Mouse (Mus musculus): ENCODE measurements around the gene Gm9913. TPM values are rescaled to one million over a fixed set of nuclear protein-coding genes. Genes with fewer than 3 reads are reported as not detected.

Gm9913 gene
- polyA plus RNA-seq, 1 experiment from 2014 or later: 0.36 TPM

GRCm38 (mm10) chr2:125474690-125475089, 30.2 kb upstream of the Gm9913 start:
- no peak overlapping the region for H3K27ac ChIP-seq (replicated peaks in 1 of 2; ENCODE audit: control insufficient read depth in 1 of 2, insufficient read depth in 1 of 2, low read depth in 2 of 2, low read length in 2 of 2)
- H3K36me3 ChIP-seq (ENCODE audit: control insufficient read depth, insufficient read depth, low read length): peaks cover 7% of the 10 kb centered on the region; the same call in 1 of the 2 replicates
- 69% methylated on average over 5 of the region's 5 CpGs for WGBS
- no peaks in the 10 kb centered on the region for H3K27me3 ChIP-seq (ENCODE audit: control insufficient read depth, insufficient read depth, low read length)
- H3K9me3 ChIP-seq (ENCODE audit: control insufficient read depth, low read length): no peaks in the 10 kb centered on the region
- H3K4me3 ChIP-seq (ENCODE audit: control insufficient read depth in 1 of 2, insufficient read depth in 1 of 2, low read depth in 1 of 2, low read length in 2 of 2): no peak overlapping the region
- no peak overlapping the region for H3K9ac ChIP-seq (ENCODE audit: low read length)
- no peak for ATAC-seq (ENCODE audit: insufficient number of reproducible peaks, insufficient read depth, low FRiP score, low read depth)
- peaks cover 17 to 50% of the 10 kb centered on the region in 2 experiments for H3K4me1 ChIP-seq (ENCODE audit: control insufficient read depth in 2 of 2, insufficient read depth in 2 of 2, low read length in 2 of 2)
- H3K4me2 ChIP-seq (ENCODE audit: low read length): no peak overlapping the region

- Histone ChIP-seq H3K9ac (ENCODE audit: low read length) (no peak overlapping the region), H3K4me2 (ENCODE audit: low read length) (no peak overlapping the region), H3K4me3 (ENCODE audit: control insufficient read depth in 1 of 2, insufficient read depth in 1 of 2, low read depth in 1 of 2, low read length in 2 of 2) (no peak overlapping the region), H3K27me3 (ENCODE audit: control insufficient read depth, insufficient read depth, low read length) (no peaks in the 10 kb centered on the region), H3K36me3 (ENCODE audit: control insufficient read depth, insufficient read depth, low read length) (peaks cover 7% of the 10 kb centered on the region; the same call in 1 of the 2 replicates), H3K9me3 (ENCODE audit: control insufficient read depth, low read length) (no peaks in the 10 kb centered on the region), H3K27ac (replicated peaks in 1 of 2; ENCODE audit: control insufficient read depth in 1 of 2, insufficient read depth in 1 of 2, low read depth in 2 of 2, low read length in 2 of 2) (peak overlapping the region; percentile 22 to 25; a peak in 2 of 4 replicates), H3K4me1 (ENCODE audit: control insufficient read depth in 2 of 2, insufficient read depth in 2 of 2, low read length in 2 of 2) (peaks cover 16 to 46% of the 10 kb centered on the region in 2 experiments)
- 37% methylated on average over 3 of the region's 3 CpGs for WGBS
- no peak for ATAC-seq (ENCODE audit: insufficient number of reproducible peaks, insufficient read depth, low FRiP score, low read depth)
Observed at GRCm38 (mm10) chr2:125476231-125476630, 28.7 kb upstream of the Gm9913 start.

GRCm38 (mm10) chr2:125477367-125477766, 27.5 kb upstream of the Gm9913 start:
- Histone ChIP-seq H3K9me3 (ENCODE audit: control insufficient read depth, low read length) (no peaks in the 10 kb centered on the region), H3K4me2 (ENCODE audit: low read length) (no peak overlapping the region), H3K4me3 (ENCODE audit: control insufficient read depth in 1 of 2, insufficient read depth in 1 of 2, low read depth in 1 of 2, low read length in 2 of 2) (no peak overlapping the region), H3K4me1 (ENCODE audit: control insufficient read depth in 2 of 2, insufficient read depth in 2 of 2, low read length in 2 of 2) (peaks cover 12 to 43% of the 10 kb centered on the region in 2 experiments), H3K36me3 (ENCODE audit: control insufficient read depth, insufficient read depth, low read length) (peaks cover 7% of the 10 kb centered on the region; the same call in 1 of the 2 replicates), H3K27ac (replicated peaks in 1 of 2; ENCODE audit: control insufficient read depth in 1 of 2, insufficient read depth in 1 of 2, low read depth in 2 of 2, low read length in 2 of 2) (no peak overlapping the region; a peak in 1 of 4 replicates), H3K9ac (ENCODE audit: low read length) (no peak overlapping the region), H3K27me3 (ENCODE audit: control insufficient read depth, insufficient read depth, low read length) (no peaks in the 10 kb centered on the region)
- WGBS: 58% methylated on average over 3 of the region's 3 CpGs
- ATAC-seq (ENCODE audit: insufficient number of reproducible peaks, insufficient read depth, low FRiP score, low read depth): no peak

GRCm38 (mm10) chr2:125478705-125479104, 26.2 kb upstream of the Gm9913 start:
- Histone ChIP-seq H3K4me1 (ENCODE audit: control insufficient read depth in 2 of 2, insufficient read depth in 2 of 2, low read length in 2 of 2) (peaks cover 9 to 37% of the 10 kb centered on the region in 2 experiments), H3K9ac (ENCODE audit: low read length) (no peak overlapping the region), H3K27ac (replicated peaks in 1 of 2; ENCODE audit: control insufficient read depth in 1 of 2, insufficient read depth in 1 of 2, low read depth in 2 of 2, low read length in 2 of 2) (no peak overlapping the region), H3K27me3 (ENCODE audit: control insufficient read depth, insufficient read depth, low read length) (no peaks in the 10 kb centered on the region), H3K9me3 (ENCODE audit: control insufficient read depth, low read length) (no peaks in the 10 kb centered on the region), H3K36me3 (ENCODE audit: control insufficient read depth, insufficient read depth, low read length) (peaks cover 7% of the 10 kb centered on the region; the same call in 1 of the 2 replicates), H3K4me2 (ENCODE audit: low read length) (no peak overlapping the region), H3K4me3 (ENCODE audit: control insufficient read depth in 1 of 2, insufficient read depth in 1 of 2, low read depth in 1 of 2, low read length in 2 of 2) (no peak overlapping the region)
- ATAC-seq (ENCODE audit: insufficient number of reproducible peaks, insufficient read depth, low FRiP score, low read depth): no peak
- 55% methylated on average over 4 of the region's 4 CpGs for WGBS

GRCm38 (mm10) chr2:125480057-125480456, 24.8 kb upstream of the Gm9913 start:
- no peaks in the 10 kb centered on the region for H3K9me3 ChIP-seq (ENCODE audit: control insufficient read depth, low read length)
- no peak overlapping the region for H3K4me3 ChIP-seq (ENCODE audit: control insufficient read depth in 1 of 2, insufficient read depth in 1 of 2, low read depth in 1 of 2, low read length in 2 of 2)
- no peak for ATAC-seq (ENCODE audit: insufficient number of reproducible peaks, insufficient read depth, low FRiP score, low read depth)
- peaks cover 7% of the 10 kb centered on the region; the same call in 1 of the 2 replicates for H3K36me3 ChIP-seq (ENCODE audit: control insufficient read depth, insufficient read depth, low read length)
- peaks cover 11 to 33% of the 10 kb centered on the region in 2 experiments; a peak in 3 of 4 replicates for H3K4me1 ChIP-seq (ENCODE audit: control insufficient read depth in 2 of 2, insufficient read depth in 2 of 2, low read length in 2 of 2)
- no peak overlapping the region; a peak in 1 of 4 replicates for H3K27ac ChIP-seq (replicated peaks in 1 of 2; ENCODE audit: control insufficient read depth in 1 of 2, insufficient read depth in 1 of 2, low read depth in 2 of 2, low read length in 2 of 2)
- no peak overlapping the region for H3K9ac ChIP-seq (ENCODE audit: low read length)
- no peaks in the 10 kb centered on the region for H3K27me3 ChIP-seq (ENCODE audit: control insufficient read depth, insufficient read depth, low read length)
- H3K4me2 ChIP-seq (ENCODE audit: low read length): no peak overlapping the region
- 55% methylated on average over 5 of the region's 5 CpGs for WGBS

GRCm38 (mm10) chr2:125481116-125481515, 23.8 kb upstream of the Gm9913 start:
- no peaks in the 10 kb centered on the region for H3K27me3 ChIP-seq (ENCODE audit: control insufficient read depth, insufficient read depth, low read length)
- H3K36me3 ChIP-seq (ENCODE audit: control insufficient read depth, insufficient read depth, low read length): peaks cover 7% of the 10 kb centered on the region; the same call in 1 of the 2 replicates
- H3K4me2 ChIP-seq (ENCODE audit: low read length): no peak overlapping the region
- H3K4me3 ChIP-seq (ENCODE audit: control insufficient read depth in 1 of 2, insufficient read depth in 1 of 2, low read depth in 1 of 2, low read length in 2 of 2): no peak overlapping the region
- no peak overlapping the region for H3K9ac ChIP-seq (ENCODE audit: low read length)
- H3K27ac ChIP-seq (replicated peaks in 1 of 2; ENCODE audit: control insufficient read depth in 1 of 2, insufficient read depth in 1 of 2, low read depth in 2 of 2, low read length in 2 of 2): no peak overlapping the region
- WGBS: 68% methylated on average over 4 of the region's 4 CpGs
- peaks cover 10 to 26% of the 10 kb centered on the region in 2 experiments; a peak in 3 of 4 replicates for H3K4me1 ChIP-seq (ENCODE audit: control insufficient read depth in 2 of 2, insufficient read depth in 2 of 2, low read length in 2 of 2)
- ATAC-seq (ENCODE audit: insufficient number of reproducible peaks, insufficient read depth, low FRiP score, low read depth): no peak
- H3K9me3 ChIP-seq (ENCODE audit: control insufficient read depth, low read length): no peaks in the 10 kb centered on the region

GRCm38 (mm10) chr2:125481531-125482317, 23.2 kb upstream of the Gm9913 start:
- ATAC-seq (ENCODE audit: insufficient number of reproducible peaks, insufficient read depth, low FRiP score, low read depth): no peak
- no peaks in the 10 kb centered on the region for H3K9me3 ChIP-seq (ENCODE audit: control insufficient read depth, low read length)
- no peak overlapping the region for H3K27ac ChIP-seq (replicated peaks in 1 of 2; ENCODE audit: control insufficient read depth in 1 of 2, insufficient read depth in 1 of 2, low read depth in 2 of 2, low read length in 2 of 2)
- H3K27me3 ChIP-seq (ENCODE audit: control insufficient read depth, insufficient read depth, low read length): no peaks in the 10 kb centered on the region
- WGBS: 86% methylated on average over 9 of the region's 9 CpGs
- 0 out of 2 replicates have a peak, but pooled peaks cover 6% of the 10 kb centered on the region for H3K36me3 ChIP-seq (ENCODE audit: control insufficient read depth, insufficient read depth, low read length)
- no peak overlapping the region for H3K4me3 ChIP-seq (ENCODE audit: control insufficient read depth in 1 of 2, insufficient read depth in 1 of 2, low read depth in 1 of 2, low read length in 2 of 2)
- H3K4me2 ChIP-seq (ENCODE audit: low read length): no peak overlapping the region
- no peak overlapping the region for H3K9ac ChIP-seq (ENCODE audit: low read length)
- peaks cover 6 to 21% of the 10 kb centered on the region in 2 experiments; a peak in 2 of 4 replicates for H3K4me1 ChIP-seq (ENCODE audit: control insufficient read depth in 2 of 2, insufficient read depth in 2 of 2, low read length in 2 of 2)
